Comparison of ENCODE assay signal across 16 mouse cellular contexts in genomic region chr3:21700326-21700725, GRCm38 (mm10).
"Had no signal": no experiment of that assay in that cellular context is flagged by ENCODE, and none has a peak within 500 bp of the region (broad histone marks: within the 10 kb centered on the region; RNA-seq: fewer than 3 reads in every experiment).

No protein-coding gene starts in this region.

- DNase-seq: kidney, adult 9 months; kidney, postnatal 14 days; kidney, postnatal 4 days; left cerebral cortex, postnatal 4 days; lung, adult 2 months; lung, postnatal 14 days; lung, postnatal 4 days; thymus, adult 18-20 months; thymus, postnatal 36 days had no signal

- H3K9ac ChIP-seq: limb, embryonic 12.5 days; limb, embryonic 15.5 days; liver, embryonic 15.5 days; midbrain, embryonic 13.5 days; neural tube, embryonic 13.5 days had no signal

- H3K4me1 ChIP-seq: limb, embryonic 12.5 days; limb, embryonic 15.5 days; liver, embryonic 15.5 days; midbrain, embryonic 10.5 days; midbrain, embryonic 13.5 days; neural tube, embryonic 13.5 days had no signal

- H3K9me3 ChIP-seq: limb, embryonic 12.5 days; limb, embryonic 15.5 days; liver, embryonic 15.5 days; midbrain, embryonic 10.5 days; midbrain, embryonic 13.5 days; neural tube, embryonic 13.5 days had no signal

- ATAC-seq: midbrain, embryonic 13.5 days had no signal

- H3K27ac ChIP-seq: limb, embryonic 12.5 days; limb, embryonic 15.5 days; liver, embryonic 15.5 days; midbrain, embryonic 10.5 days; midbrain, embryonic 13.5 days; neural tube, embryonic 13.5 days had no signal

- H3K4me3 ChIP-seq: limb, embryonic 12.5 days; limb, embryonic 15.5 days; liver, embryonic 15.5 days; midbrain, embryonic 10.5 days; midbrain, embryonic 13.5 days; neural tube, embryonic 13.5 days had no signal

- H3K27me3 ChIP-seq: limb, embryonic 12.5 days; limb, embryonic 15.5 days; liver, embryonic 15.5 days; midbrain, embryonic 13.5 days; neural tube, embryonic 13.5 days had no signal

- H3K4me2 ChIP-seq: limb, embryonic 12.5 days; limb, embryonic 15.5 days; liver, embryonic 11.5 days; liver, embryonic 15.5 days; midbrain, embryonic 13.5 days; neural tube, embryonic 13.5 days had no signal

- H3K36me3 ChIP-seq: limb, embryonic 12.5 days; limb, embryonic 15.5 days; liver, embryonic 15.5 days; midbrain, embryonic 10.5 days; midbrain, embryonic 13.5 days; neural tube, embryonic 13.5 days had no signal
